Mouse (Mus musculus): Measurements from ENCODE around the gene Mchr1.

- TF ChIP-seq CTCF (IDR thresholded peaks at IDR 0.05; ENCODE audit: borderline replicate concordance, extremely low read depth, insufficient read depth, insufficient read length) = no peak
- TF ChIP-seq POLR2A (IDR thresholded peaks at IDR 0.05; ENCODE audit: borderline replicate concordance, extremely low read depth, insufficient read depth, insufficient read length, poor library complexity, severe bottlenecking) = no peak
These were observed 7.0 kb upstream of the Mchr1 start for GRCm38 (mm10) chr15:81228258-81228657.

Measured in brain, embryonic 14.5 days (tissue).